Mouse (Mus musculus): Measurements from ENCODE around the gene Atp8a1.

GRCm38 (mm10) chr5:67800801-67801200, 46.4 kb downstream of the Atp8a1 start:
- TF ChIP-seq EP300 (optimal IDR thresholded peaks at IDR 0.05): no peak
- no peak for TF ChIP-seq CTCF (IDR thresholded peaks at IDR 0.05; ENCODE audit: low read depth)
